Mouse (Mus musculus): ENCODE data around the gene Parp9.
A peak's percentile ranks its signal among the peaks of the same experiment; 100 is the strongest.
"Not testable (repeated sequence)": the region's sequence is repeated elsewhere in the genome, so short reads cannot be mapped to it uniquely, and the experiment has no call there.

Parp9 gene

GRCm38 (mm10) chr16:35932179-35933055 lies 5.9 kb upstream of the Parp9 start:
- no peak for DNase-seq

- DNase-seq: no peak
Observed at GRCm38 (mm10) chr16:35933181-35933580, 5.1 kb upstream of the Parp9 start.

GRCm38 (mm10) chr16:35939261-35939660 lies 991 bp downstream of the Parp9 start:
- DNase-seq: peak; percentile 50

- peak; percentile 90 for DNase-seq
Observed at GRCm38 (mm10) chr16:35939690-35940089, 1.4 kb downstream of the Parp9 start.

- peak; percentile 54 for DNase-seq
Observed at GRCm38 (mm10) chr16:35941382-35941781, 3.1 kb downstream of the Parp9 start.

GRCm38 (mm10) chr16:35949264-35949663 lies 11.0 kb downstream of the Parp9 start:
- DNase-seq: no peak

GRCm38 (mm10) chr16:35951216-35951615 lies 12.9 kb downstream of the Parp9 start:
- no peak for DNase-seq

GRCm38 (mm10) chr16:35952628-35953130 lies 14.4 kb downstream of the Parp9 start:
- no peak for DNase-seq

- not testable (repeated sequence) for DNase-seq
Observed at GRCm38 (mm10) chr16:35965991-35966390, 27.7 kb downstream of the Parp9 start.

GRCm38 (mm10) chr16:35966411-35967115 lies 28.3 kb downstream of the Parp9 start:
- no peak for DNase-seq

- DNase-seq: no peak
Observed at GRCm38 (mm10) chr16:35967319-35967718, 29.0 kb downstream of the Parp9 start.

- no peak for DNase-seq
Observed at GRCm38 (mm10) chr16:35968149-35968548, 29.9 kb downstream of the Parp9 start.

- DNase-seq: no peak
Observed at GRCm38 (mm10) chr16:35974021-35974420, 35.8 kb downstream of the Parp9 start.

GRCm38 (mm10) chr16:35978450-35978849 lies 40.2 kb downstream of the Parp9 start, which contains the start of gene Kpna1:
TSS of gene Kpna1 (plus strand) at chr16:35978750.
- DNase-seq: not testable (repeated sequence)

- peak; percentile 100 for DNase-seq
Observed at GRCm38 (mm10) chr16:35981363-35981821, 43.1 kb downstream of the Parp9 start.

GRCm38 (mm10) chr16:35982506-35982901 lies 44.2 kb downstream of the Parp9 start:
- no peak for DNase-seq

GRCm38 (mm10) chr16:35982902-35983516 lies 44.7 kb downstream of the Parp9 start:
- DNase-seq: peak; percentile 92

- DNase-seq: peak; percentile 73
Observed at GRCm38 (mm10) chr16:35983517-35984101, 45.3 kb downstream of the Parp9 start.

GRCm38 (mm10) chr16:35984471-35984870 lies 46.2 kb downstream of the Parp9 start:
- no peak for DNase-seq

GRCm38 (mm10) chr16:35987930-35988329 lies 49.7 kb downstream of the Parp9 start:
- DNase-seq: no peak

GRCm38 (mm10) chr16:35992391-35992790 lies 54.1 kb downstream of the Parp9 start:
- DNase-seq: no peak

GRCm38 (mm10) chr16:35993316-35993715 lies 55.0 kb downstream of the Parp9 start:
- no peak for DNase-seq

GRCm38 (mm10) chr16:35998852-35999251 lies 60.6 kb downstream of the Parp9 start:
- not testable (repeated sequence) for DNase-seq

Measured in thymus, postnatal 14 days (tissue).